Mouse (Mus musculus) midbrain, embryonic 14.5 days (tissue): ENCODE data around the gene Mmp2. TPM values are rescaled to one million over a fixed set of nuclear protein-coding genes. Genes with fewer than 3 reads are reported as not detected.
"Not testable (repeated sequence)": the region's sequence is repeated elsewhere in the genome, so short reads cannot be mapped to it uniquely, and the experiment has no call there.

Source experiments
- ATAC-seq: fragments of 200-750 bp; cut with Nextera tagmentation; 2 replicates; pipeline ENCODE4 v1.8.0; 2017; ENCODE audit warnings: moderate number of reproducible peaks, moderate library complexity; ENCODE audit not compliant: low FRiP score, low TSS enrichment
- DNase-seq: peaks from one replicate; pipeline ENCODE4 v3.0.0-alpha.2; 2015
- H3K27ac ChIP-seq: fragments of 300-500 bp; sonication (generic); replicated peaks from 2 replicates; pipeline ENCODE4 v1.5.1; 2014; ENCODE audit warnings: mild to moderate bottlenecking, low read depth, low read length, moderate library complexity
- H3K27me3 ChIP-seq: fragments of 300-500 bp; sonication (generic); 2 replicates; pipeline ENCODE4 v1.6.1; 2014; ENCODE audit warnings: low read length, control low read depth, mixed read lengths; ENCODE audit not compliant: control insufficient read depth, insufficient read depth
- H3K36me3 ChIP-seq: fragments of 300-500 bp; sonication (generic); 2 replicates; pipeline ENCODE4 v1.6.1; 2014; ENCODE audit warnings: low read length, control low read depth; ENCODE audit not compliant: control insufficient read depth, insufficient read depth
- H3K4me1 ChIP-seq: fragments of 300-500 bp; sonication (generic); 2 replicates; pipeline ENCODE4 v1.6.1; 2014; ENCODE audit warnings: mild to moderate bottlenecking, antibody characterized with exemption, low read length, control low read depth; ENCODE audit not compliant: control insufficient read depth, insufficient read depth
- H3K4me2 ChIP-seq: fragments of 300-500 bp; sonication (generic); 2 replicates; pipeline ENCODE4 v1.6.1; 2014; ENCODE audit warnings: mild to moderate bottlenecking, low read length, moderate library complexity
- H3K4me3 ChIP-seq: fragments of 300-500 bp; sonication (generic); replicated peaks from 2 replicates; pipeline ENCODE4 v1.5.1; 2014; ENCODE audit warnings: low read depth, low read length
- H3K9ac ChIP-seq: fragments of 300-500 bp; sonication (generic); replicated peaks from 2 replicates; pipeline ENCODE4 v1.6.1; 2014; ENCODE audit warnings: mild to moderate bottlenecking, low read length, moderate library complexity
- H3K9me3 ChIP-seq: fragments of 300-500 bp; sonication (generic); 2 replicates; pipeline ENCODE4 v1.6.1; 2016; ENCODE audit warnings: low read length, control low read depth, mixed read lengths; ENCODE audit not compliant: control insufficient read depth
- WGBS: fragments of 180-500 bp; shearing (Covaris S2); extraction: QIAGEN DNeasy Blood & Tissue Kit; methylation state at CpG from one replicate; pipeline ENCODE4 v1.1.7; 2014; 5-methylcytosine and 5-hydroxymethylcytosine counted together
- polyA plus RNA-seq: library from polyadenylated mRNA; unstranded; fragments of >200 nt; fragmentation: Nextera tagmentation; extraction: Ambion mirVana; gene quantifications from 2 replicates; pipeline ENCODE4 v1.2.1, GENCODE M21; 2014

Gene Mmp2
- polyA plus RNA-seq, result 8.6 and 22.2 TPM in 2 replicates

- Histone ChIP-seq H3K27me3 (no peaks in the 10 kb centered on the region), H3K36me3 (no peaks in the 10 kb centered on the region), H3K4me3 (peak within 1 kb of the TSS; percentile 37), H3K9me3 (no peaks in the 10 kb centered on the region), H3K27ac (no peak within 1 kb of the TSS), H3K9ac (peak within 1 kb of the TSS; percentile 65), H3K4me2 (peak within 1 kb of the TSS; percentile 76), H3K4me1 (peaks cover 8% of the 10 kb centered on the region; the same call in 1 of the 2 replicates)
- peak; percentile 49 for DNase-seq
- 3% methylated on average over 37 of the region's 37 CpGs for WGBS
- ATAC-seq, result no peak
Observed at GRCm38 (mm10) chr8:92827243-92828034, at the start of gene Mmp2. Gene Mmp2 (plus strand): TSS chr8:92827291.

GRCm38 (mm10) chr8:92780976-92781375, 46.1 kb upstream of the Mmp2 start:
- Histone ChIP-seq H3K4me1 (no peaks in the 10 kb centered on the region), H3K4me3 (no peak overlapping the region), H3K4me2 (no peak overlapping the region), H3K9me3 (no peaks in the 10 kb centered on the region), H3K9ac (no peak overlapping the region), H3K27ac (no peak overlapping the region), H3K36me3 (no peaks in the 10 kb centered on the region), H3K27me3 (no peaks in the 10 kb centered on the region)
- WGBS, result 81% methylated on average over 3 of the region's 3 CpGs
- ATAC-seq, result no peak
- no peak for DNase-seq

GRCm38 (mm10) chr8:92783906-92784610, 43.0 kb upstream of the Mmp2 start:
- H3K4me3 ChIP-seq, result no peak overlapping the region
- no peak overlapping the region for H3K4me2 ChIP-seq
- H3K9ac ChIP-seq, result no peak overlapping the region
- no peak overlapping the region for H3K27ac ChIP-seq
- no peaks in the 10 kb centered on the region for H3K9me3 ChIP-seq
- H3K36me3 ChIP-seq, result no peaks in the 10 kb centered on the region
- no peak for ATAC-seq
- H3K4me1 ChIP-seq, result no peaks in the 10 kb centered on the region
- 66% methylated on average over 3 of the region's 3 CpGs for WGBS
- H3K27me3 ChIP-seq, result no peaks in the 10 kb centered on the region
- DNase-seq, result no peak

- Histone ChIP-seq H3K4me2 (no peak overlapping the region), H3K27me3 (no peaks in the 10 kb centered on the region), H3K9me3 (no peaks in the 10 kb centered on the region), H3K27ac (no peak overlapping the region), H3K36me3 (no peaks in the 10 kb centered on the region), H3K4me3 (no peak overlapping the region), H3K4me1 (no peaks in the 10 kb centered on the region), H3K9ac (no peak overlapping the region)
- WGBS, result 76% methylated on average over 3 of the region's 3 CpGs
- DNase-seq, result no peak
- ATAC-seq, result no peak
Observed at GRCm38 (mm10) chr8:92790835-92791234, 36.3 kb upstream of the Mmp2 start.

GRCm38 (mm10) chr8:92791999-92792398, 35.1 kb upstream of the Mmp2 start:
- not testable (repeated sequence) for H3K27ac ChIP-seq, H3K4me2 ChIP-seq, ATAC-seq, H3K36me3 ChIP-seq, DNase-seq, H3K9ac ChIP-seq, H3K4me1 ChIP-seq, H3K9me3 ChIP-seq, H3K27me3 ChIP-seq, H3K4me3 ChIP-seq
- 83% methylated on average over 2 of the region's 2 CpGs for WGBS

GRCm38 (mm10) chr8:92793852-92794580, 33.1 kb upstream of the Mmp2 start:
- Histone ChIP-seq H3K9ac (no peak overlapping the region), H3K4me2 (no peak overlapping the region), H3K4me3 (no peak overlapping the region), H3K27ac (no peak overlapping the region), H3K9me3 (no peaks in the 10 kb centered on the region), H3K4me1 (no peaks in the 10 kb centered on the region), H3K27me3 (no peaks in the 10 kb centered on the region), H3K36me3 (no peaks in the 10 kb centered on the region)
- 84% methylated on average over 14 of the region's 14 CpGs for WGBS
- ATAC-seq (no peak), DNase-seq (no peak)

GRCm38 (mm10) chr8:92797527-92797931, 29.6 kb upstream of the Mmp2 start:
- no peak overlapping the region for H3K4me2 ChIP-seq
- WGBS, result 77% methylated on average over 7 of the region's 7 CpGs
- DNase-seq (no peak), ATAC-seq (no peak)
- H3K4me3 ChIP-seq, result no peak overlapping the region
- H3K4me1 ChIP-seq, result 0 out of 2 replicates have a peak, but pooled peaks cover 7% of the 10 kb centered on the region
- H3K9me3 ChIP-seq, result no peaks in the 10 kb centered on the region
- H3K9ac ChIP-seq, result no peak overlapping the region
- H3K27ac ChIP-seq, result no peak overlapping the region
- H3K27me3 ChIP-seq, result no peaks in the 10 kb centered on the region
- H3K36me3 ChIP-seq, result no peaks in the 10 kb centered on the region

GRCm38 (mm10) chr8:92799406-92799805, 27.7 kb upstream of the Mmp2 start:
- DNase-seq, result no peak
- 93% methylated on average over 11 of the region's 11 CpGs for WGBS
- no peak for ATAC-seq

More at GRCm38 (mm10) chr8:92799406-92799805, 27.7 kb upstream of the Mmp2 start:
- no peak overlapping the region for H3K4me3 ChIP-seq
- no peaks in the 10 kb centered on the region for H3K27me3 ChIP-seq
- no peaks in the 10 kb centered on the region for H3K36me3 ChIP-seq
- H3K9ac ChIP-seq, result no peak overlapping the region
- H3K4me2 ChIP-seq, result no peak overlapping the region
- H3K9me3 ChIP-seq, result no peaks in the 10 kb centered on the region
- no peak overlapping the region for H3K27ac ChIP-seq
- H3K4me1 ChIP-seq, result 0 out of 2 replicates have a peak, but pooled peaks cover 7% of the 10 kb centered on the region
